Mouse (Mus musculus): Measurements from ENCODE around the gene H2al1d.

- TF ChIP-seq CTCF (IDR thresholded peaks at IDR 0.05; ENCODE audit: control insufficient read depth, insufficient read depth, insufficient read length): no peak
- no peak for TF ChIP-seq CEBPB (IDR thresholded peaks at IDR 0.05; ENCODE audit: low read depth)
- no peak for TF ChIP-seq USF1 (IDR thresholded peaks at IDR 0.05; ENCODE audit: low read depth)
- no peak for TF ChIP-seq MAX (IDR thresholded peaks at IDR 0.05)
- no peak for TF ChIP-seq MYOG (IDR thresholded peaks at IDR 0.05; ENCODE audit: control insufficient read depth, extremely low read depth, insufficient read length)
- no peak for TF ChIP-seq MYOD1 (IDR thresholded peaks at IDR 0.05; ENCODE audit: control insufficient read depth, insufficient read length, low read depth)
- no peak for TF ChIP-seq FOSL1 (IDR thresholded peaks at IDR 0.05; ENCODE audit: insufficient read depth, low read length, poor library complexity, severe bottlenecking)
These were observed 40.8 kb upstream of the H2al1d start for GRCm38 (mm10) chrX:11267791-11268190.

All from C2C12 (cell line).